Mouse (Mus musculus): ENCODE data around the gene Ric1. TPM values are rescaled to one million over a fixed set of nuclear protein-coding genes. Genes with fewer than 3 reads are reported as not detected.
A peak's percentile ranks its signal among the peaks of the same experiment; 100 is the strongest.

Gene Ric1
- total and polyA plus RNA-seq, 2 experiments from 2014 or later: 13.8 to 37.4 TPM

GRCm38 (mm10) chr19:29596985-29597384, 74.9 kb downstream of the Ric1 start:
- H3K9ac ChIP-seq (replicated peaks; ENCODE audit: low read length, poor library complexity, severe bottlenecking): no peak overlapping the region
- no peaks in the 10 kb centered on the region for H3K4me1 ChIP-seq (ENCODE audit: insufficient read depth, low read length)
- H3K4me3 ChIP-seq (ENCODE audit: low read depth, low read length): no peak overlapping the region
- H3K27ac ChIP-seq (ENCODE audit: low read depth, low read length): no peak overlapping the region
- ATAC-seq (ENCODE audit: low FRiP score) (no peak), DNase-seq (ENCODE audit: low spot score) (no peak)
- H3K9me3 ChIP-seq (ENCODE audit: low read length): no peaks in the 10 kb centered on the region
- H3K4me2 ChIP-seq (ENCODE audit: low read depth, low read length, poor library complexity, severe bottlenecking): no peak overlapping the region
- WGBS: 95% methylated on average over 2 of the region's 2 CpGs
- H3K27me3 ChIP-seq (ENCODE audit: insufficient read depth, low read length): no peaks in the 10 kb centered on the region
- TF ChIP-seq CTCF (IDR thresholded peaks at IDR 0.05): 0 out of 2 replicates have a peak, but pooled peaks have one; percentile 14
- H3K36me3 ChIP-seq (ENCODE audit: insufficient read depth, low read length): peaks cover 27% of the 10 kb centered on the region

- H3K4me2 ChIP-seq (ENCODE audit: low read depth, low read length, poor library complexity, severe bottlenecking): no peak overlapping the region
- no peaks in the 10 kb centered on the region for H3K27me3 ChIP-seq (ENCODE audit: insufficient read depth, low read length)
- no peak overlapping the region for H3K9ac ChIP-seq (replicated peaks; ENCODE audit: low read length, poor library complexity, severe bottlenecking)
- WGBS: 97% methylated on average over 5 of the region's 5 CpGs
- TF ChIP-seq CTCF (IDR thresholded peaks at IDR 0.05): no peak
- H3K27ac ChIP-seq (ENCODE audit: low read depth, low read length): no peak overlapping the region
- ATAC-seq (ENCODE audit: low FRiP score): no peak
- no peaks in the 10 kb centered on the region for H3K4me1 ChIP-seq (ENCODE audit: insufficient read depth, low read length)
- DNase-seq (ENCODE audit: low spot score): no peak
- peaks cover 41% of the 10 kb centered on the region for H3K36me3 ChIP-seq (ENCODE audit: insufficient read depth, low read length)
- no peaks in the 10 kb centered on the region for H3K9me3 ChIP-seq (ENCODE audit: low read length)
- no peak overlapping the region for H3K4me3 ChIP-seq (ENCODE audit: low read depth, low read length)
Measured at GRCm38 (mm10) chr19:29598981-29599380, 76.9 kb downstream of the Ric1 start.

- WGBS: 84% methylated on average over 14 of the region's 14 CpGs
- no peaks in the 10 kb centered on the region for H3K9me3 ChIP-seq (ENCODE audit: low read length)
- no peaks in the 10 kb centered on the region for H3K4me1 ChIP-seq (ENCODE audit: insufficient read depth, low read length)
- no peak overlapping the region for H3K4me2 ChIP-seq (ENCODE audit: low read depth, low read length, poor library complexity, severe bottlenecking)
- H3K4me3 ChIP-seq (ENCODE audit: low read depth, low read length): no peak overlapping the region
- TF ChIP-seq CTCF (IDR thresholded peaks at IDR 0.05): no peak
- peaks cover 22% of the 10 kb centered on the region for H3K36me3 ChIP-seq (ENCODE audit: insufficient read depth, low read length)
- no peaks in the 10 kb centered on the region for H3K27me3 ChIP-seq (ENCODE audit: insufficient read depth, low read length)
- ATAC-seq (ENCODE audit: low FRiP score) (no peak), DNase-seq (ENCODE audit: low spot score) (no peak)
- H3K27ac ChIP-seq (ENCODE audit: low read depth, low read length): no peak overlapping the region
- H3K9ac ChIP-seq (replicated peaks; ENCODE audit: low read length, poor library complexity, severe bottlenecking): no peak overlapping the region
Measured at GRCm38 (mm10) chr19:29603548-29604353, 81.7 kb downstream of the Ric1 start.

GRCm38 (mm10) chr19:29604653-29605052, 82.6 kb downstream of the Ric1 start:
- Histone ChIP-seq H3K36me3 (ENCODE audit: insufficient read depth, low read length) (peaks cover 16% of the 10 kb centered on the region), H3K9ac (replicated peaks; ENCODE audit: low read length, poor library complexity, severe bottlenecking) (no peak overlapping the region), H3K4me1 (ENCODE audit: insufficient read depth, low read length) (no peaks in the 10 kb centered on the region), H3K4me3 (ENCODE audit: low read depth, low read length) (no peak overlapping the region), H3K27me3 (ENCODE audit: insufficient read depth, low read length) (no peaks in the 10 kb centered on the region), H3K9me3 (ENCODE audit: low read length) (no peaks in the 10 kb centered on the region), H3K4me2 (ENCODE audit: low read depth, low read length, poor library complexity, severe bottlenecking) (no peak overlapping the region), H3K27ac (ENCODE audit: low read depth, low read length) (no peak overlapping the region)
- WGBS: 92% methylated on average over 3 of the region's 3 CpGs
- no peak for TF ChIP-seq CTCF (IDR thresholded peaks at IDR 0.05)
- ATAC-seq (ENCODE audit: low FRiP score) (no peak), DNase-seq (ENCODE audit: low spot score) (no peak)

GRCm38 (mm10) chr19:29607521-29607920, 85.4 kb downstream of the Ric1 start:
- H3K4me3 ChIP-seq (ENCODE audit: low read depth, low read length): no peak overlapping the region
- peaks cover 24% of the 10 kb centered on the region for H3K36me3 ChIP-seq (ENCODE audit: insufficient read depth, low read length)
- H3K27ac ChIP-seq (ENCODE audit: low read depth, low read length): no peak overlapping the region
- H3K4me1 ChIP-seq (ENCODE audit: insufficient read depth, low read length): no peaks in the 10 kb centered on the region
- WGBS: 91% methylated on average over 4 of the region's 4 CpGs
- no peak overlapping the region for H3K4me2 ChIP-seq (ENCODE audit: low read depth, low read length, poor library complexity, severe bottlenecking)
- H3K9me3 ChIP-seq (ENCODE audit: low read length): no peaks in the 10 kb centered on the region
- no peak overlapping the region for H3K9ac ChIP-seq (replicated peaks; ENCODE audit: low read length, poor library complexity, severe bottlenecking)
- no peak for DNase-seq (ENCODE audit: low spot score)
- no peaks in the 10 kb centered on the region for H3K27me3 ChIP-seq (ENCODE audit: insufficient read depth, low read length)
- ATAC-seq (ENCODE audit: low FRiP score): no peak
- TF ChIP-seq CTCF (IDR thresholded peaks at IDR 0.05): no peak

GRCm38 (mm10) chr19:29608212-29608611, 86.1 kb downstream of the Ric1 start:
- no peak for ATAC-seq (ENCODE audit: low FRiP score)
- no peak overlapping the region for H3K27ac ChIP-seq (ENCODE audit: low read depth, low read length)
- H3K4me1 ChIP-seq (ENCODE audit: insufficient read depth, low read length): no peaks in the 10 kb centered on the region
- H3K4me2 ChIP-seq (ENCODE audit: low read depth, low read length, poor library complexity, severe bottlenecking): no peak overlapping the region
- no peak overlapping the region for H3K4me3 ChIP-seq (ENCODE audit: low read depth, low read length)
- no peak overlapping the region for H3K9ac ChIP-seq (replicated peaks; ENCODE audit: low read length, poor library complexity, severe bottlenecking)
- peaks cover 26% of the 10 kb centered on the region for H3K36me3 ChIP-seq (ENCODE audit: insufficient read depth, low read length)
- no peak for TF ChIP-seq CTCF (IDR thresholded peaks at IDR 0.05)
- no peaks in the 10 kb centered on the region for H3K9me3 ChIP-seq (ENCODE audit: low read length)
- DNase-seq (ENCODE audit: low spot score): no peak
- no peaks in the 10 kb centered on the region for H3K27me3 ChIP-seq (ENCODE audit: insufficient read depth, low read length)
- WGBS: 76% methylated on average over 4 of the region's 4 CpGs
